Mouse (Mus musculus): ENCODE results near the gene Churc1. TPM values are rescaled to one million over a fixed set of nuclear protein-coding genes. Genes with fewer than 3 reads are reported as not detected.

Gene Churc1
- total and polyA plus RNA-seq, 3 experiments = 76.2 to 96.7 (median 87.3) TPM

DNA sequence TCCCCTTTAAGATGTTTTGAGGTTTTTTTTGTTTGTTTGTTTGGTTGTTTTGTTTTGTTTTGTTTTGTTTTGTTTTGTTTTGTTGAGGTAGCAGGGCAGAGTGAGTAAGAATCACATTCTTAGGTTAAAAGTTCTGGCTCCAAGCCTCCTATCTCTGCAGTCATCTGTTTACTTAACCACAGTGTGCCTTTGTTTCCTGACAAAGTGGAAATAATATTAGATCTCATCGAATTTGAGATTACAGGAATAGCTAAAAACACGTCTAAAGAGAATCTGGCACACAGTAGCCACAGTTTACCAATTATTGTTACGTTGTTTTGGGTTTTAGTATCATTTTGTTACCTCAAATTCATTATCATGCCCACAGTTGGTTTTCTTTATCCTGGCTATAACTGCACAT, 9.3 kb downstream of the Churc1 start:
- Histone ChIP-seq H3K4me1 (ENCODE audit: control insufficient read depth, insufficient read depth, low read length) (no peaks in the 10 kb centered on the region; the same call in 1 of the 2 replicates), H3K4me3 (no peak overlapping the region), H3K27ac (no peak overlapping the region), H3K79me2 (replicated peaks; ENCODE audit: control insufficient read depth, insufficient read depth, low read length) (no peaks in the 10 kb centered on the region; the same call in 1 of the 2 replicates), H3K27me3 (ENCODE audit: control insufficient read depth, insufficient read depth, low read length) (no peaks in the 10 kb centered on the region), H3K36me3 (ENCODE audit: control insufficient read depth, insufficient read depth, low read length) (peaks cover 4% of the 10 kb centered on the region), H3K9ac (ENCODE audit: low read depth, low read length) (no peak overlapping the region)
- intact Hi-C loops (cut with DNase I) = no loop called here
- DNase-seq = no peak
- 51% methylated on average over 3 of the region's 3 CpGs for WGBS
- TF ChIP-seq POLR2A (IDR thresholded peaks at IDR 0.05; ENCODE audit: insufficient read depth, low read depth, low read length) (no peak), EP300 (IDR thresholded peaks at IDR 0.05; ENCODE audit: insufficient read depth, low read depth, low read length) (no peak), CTCF (IDR thresholded peaks at IDR 0.05) (no peak)

DNA sequence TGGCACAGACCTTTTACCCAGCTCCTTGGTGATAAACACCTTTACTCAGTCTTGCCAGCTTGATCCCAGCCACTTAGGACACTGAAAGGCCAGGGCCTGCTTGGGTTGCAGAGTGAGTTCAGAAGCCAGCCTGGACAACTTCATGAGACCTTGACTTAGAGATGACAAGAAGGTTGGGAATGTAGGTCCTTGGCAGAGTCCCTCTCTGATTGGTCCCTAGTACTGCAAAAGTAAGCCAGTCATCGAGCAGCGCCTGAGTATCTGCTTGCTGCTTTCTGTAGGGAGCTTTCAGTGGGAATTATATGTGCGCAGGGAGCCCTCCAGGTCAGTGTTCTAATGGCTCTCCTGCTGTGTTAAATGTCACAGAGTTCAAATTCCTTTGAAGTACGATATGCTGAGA, 9.8 kb downstream of the Churc1 start:
- no peaks in the 10 kb centered on the region; the same call in 1 of the 2 replicates for H3K4me1 ChIP-seq (ENCODE audit: control insufficient read depth, insufficient read depth, low read length)

GRCm38 (mm10) chr12:76776898-76777297, 11.6 kb downstream of the Churc1 start:
- 65% methylated on average over 5 of the region's 5 CpGs for WGBS
- Histone ChIP-seq H3K36me3 (ENCODE audit: control insufficient read depth, insufficient read depth, low read length) (peaks cover 4% of the 10 kb centered on the region), H3K4me3 (no peak overlapping the region), H3K27ac (no peak overlapping the region), H3K9ac (ENCODE audit: low read depth, low read length) (no peak overlapping the region), H3K4me1 (ENCODE audit: control insufficient read depth, insufficient read depth, low read length) (no peaks in the 10 kb centered on the region; the same call in 1 of the 2 replicates), H3K79me2 (replicated peaks; ENCODE audit: control insufficient read depth, insufficient read depth, low read length) (no peaks in the 10 kb centered on the region; the same call in 1 of the 2 replicates), H3K27me3 (ENCODE audit: control insufficient read depth, insufficient read depth, low read length) (no peaks in the 10 kb centered on the region)
- TF ChIP-seq CTCF (IDR thresholded peaks at IDR 0.05) = no peak
- TF ChIP-seq POLR2A (IDR thresholded peaks at IDR 0.05; ENCODE audit: insufficient read depth, low read depth, low read length) = no peak
- no peak for TF ChIP-seq EP300 (IDR thresholded peaks at IDR 0.05; ENCODE audit: insufficient read depth, low read depth, low read length)
- intact Hi-C loops (cut with DNase I) = no loop called here
- DNase-seq = no peak

More for the DNA sequence above, 9.8 kb downstream of the Churc1 start:
- no peak for DNase-seq
- Histone ChIP-seq H3K9ac (ENCODE audit: low read depth, low read length) (no peak overlapping the region), H3K4me3 (no peak overlapping the region), H3K79me2 (replicated peaks; ENCODE audit: control insufficient read depth, insufficient read depth, low read length) (no peaks in the 10 kb centered on the region; the same call in 1 of the 2 replicates), H3K27ac (no peak overlapping the region), H3K36me3 (ENCODE audit: control insufficient read depth, insufficient read depth, low read length) (peaks cover 4% of the 10 kb centered on the region), H3K27me3 (ENCODE audit: control insufficient read depth, insufficient read depth, low read length) (no peaks in the 10 kb centered on the region)
- 62% methylated on average over 4 of the region's 4 CpGs for WGBS
- TF ChIP-seq POLR2A (IDR thresholded peaks at IDR 0.05; ENCODE audit: insufficient read depth, low read depth, low read length) (no peak), CTCF (IDR thresholded peaks at IDR 0.05) (no peak), EP300 (IDR thresholded peaks at IDR 0.05; ENCODE audit: insufficient read depth, low read depth, low read length) (no peak)
- intact Hi-C loops (cut with DNase I) = no loop called here

DNA sequence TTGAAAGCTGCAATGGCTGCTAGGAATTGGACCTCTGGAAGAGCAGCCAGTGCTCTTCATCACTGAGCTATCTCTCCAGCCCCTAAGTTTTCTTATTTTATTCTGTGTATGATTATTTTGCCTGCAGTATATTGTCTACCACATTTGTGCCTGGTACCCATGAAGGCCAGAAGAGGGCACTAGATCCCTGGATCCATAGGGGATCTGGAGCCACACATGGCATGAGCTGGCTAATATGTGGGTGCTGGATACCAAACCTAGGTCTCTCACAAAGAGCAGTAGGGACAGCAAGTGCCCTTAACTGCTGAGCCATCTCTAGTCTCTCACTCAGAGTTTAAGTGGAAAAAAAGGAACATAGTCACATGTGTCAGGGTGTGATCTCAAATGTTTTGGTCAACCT, 12.5 kb downstream of the Churc1 start:
- DNase-seq = no peak
- Histone ChIP-seq H3K9ac (ENCODE audit: low read depth, low read length) (no peak overlapping the region), H3K4me1 (ENCODE audit: control insufficient read depth, insufficient read depth, low read length) (no peaks in the 10 kb centered on the region; the same call in 1 of the 2 replicates), H3K79me2 (replicated peaks; ENCODE audit: control insufficient read depth, insufficient read depth, low read length) (no peaks in the 10 kb centered on the region; the same call in 1 of the 2 replicates), H3K27ac (no peak overlapping the region), H3K36me3 (ENCODE audit: control insufficient read depth, insufficient read depth, low read length) (peaks cover 4% of the 10 kb centered on the region), H3K4me3 (no peak overlapping the region), H3K27me3 (ENCODE audit: control insufficient read depth, insufficient read depth, low read length) (no peaks in the 10 kb centered on the region)
- intact Hi-C loops (cut with DNase I) = no loop called here
- TF ChIP-seq CTCF (IDR thresholded peaks at IDR 0.05) (peak; percentile 35), POLR2A (IDR thresholded peaks at IDR 0.05; ENCODE audit: insufficient read depth, low read depth, low read length) (no peak)

DNA sequence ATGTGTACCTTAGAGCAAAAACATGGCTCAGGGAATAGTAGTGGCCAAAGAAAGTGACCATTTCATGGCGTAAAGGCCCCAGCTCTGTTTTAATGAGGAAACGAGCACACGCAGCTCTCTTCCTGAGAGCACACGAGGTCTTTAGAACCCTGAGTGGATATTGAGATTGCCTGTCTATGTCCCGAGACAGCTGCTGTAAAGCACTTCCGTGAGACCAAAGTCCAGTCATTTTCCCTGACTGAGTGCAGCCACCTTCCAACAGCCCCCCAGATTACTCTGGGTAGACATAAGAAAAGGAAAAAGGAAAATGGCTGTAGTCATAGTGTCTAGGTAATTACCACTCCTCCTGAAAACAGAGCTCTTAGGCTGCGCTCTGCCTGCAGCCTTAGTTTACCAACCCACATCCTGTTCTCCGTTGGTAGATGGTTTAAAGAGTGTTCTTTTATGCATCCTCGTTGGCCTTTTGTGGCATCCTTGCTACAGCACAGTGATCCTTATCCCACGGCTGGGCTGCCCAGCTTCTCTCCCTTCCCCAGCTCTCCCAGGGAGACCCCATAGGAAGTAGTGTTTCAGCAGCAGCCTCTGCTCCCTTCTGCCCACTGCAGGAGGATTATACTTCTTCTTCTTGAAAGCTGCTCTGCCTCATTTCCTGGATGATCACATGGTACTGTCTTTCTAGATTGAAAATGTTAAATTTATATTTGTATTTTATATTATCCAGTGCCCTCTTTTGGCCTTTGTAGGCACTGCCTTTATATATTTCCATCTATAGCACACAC, 13.2 kb downstream of the Churc1 start:
- no peak overlapping the region for H3K27ac ChIP-seq
- no peaks in the 10 kb centered on the region; the same call in 1 of the 2 replicates for H3K4me1 ChIP-seq (ENCODE audit: control insufficient read depth, insufficient read depth, low read length)
- H3K27me3 ChIP-seq (ENCODE audit: control insufficient read depth, insufficient read depth, low read length) = no peaks in the 10 kb centered on the region
- intact Hi-C loops (cut with DNase I) = no loop called here
- H3K79me2 ChIP-seq (replicated peaks; ENCODE audit: control insufficient read depth, insufficient read depth, low read length) = no peaks in the 10 kb centered on the region
- no peak overlapping the region for H3K4me3 ChIP-seq
- no peak for DNase-seq
- H3K36me3 ChIP-seq (ENCODE audit: control insufficient read depth, insufficient read depth, low read length) = peaks cover 6% of the 10 kb centered on the region
- TF ChIP-seq POLR2A (IDR thresholded peaks at IDR 0.05; ENCODE audit: insufficient read depth, low read depth, low read length) = no peak
- no peak for TF ChIP-seq CTCF (IDR thresholded peaks at IDR 0.05)
- TF ChIP-seq EP300 (IDR thresholded peaks at IDR 0.05; ENCODE audit: insufficient read depth, low read depth, low read length) = no peak
- H3K9ac ChIP-seq (ENCODE audit: low read depth, low read length) = no peak overlapping the region
- WGBS = 84% methylated on average over 10 of the region's 10 CpGs

- no peak overlapping the region for H3K9ac ChIP-seq (ENCODE audit: low read depth, low read length)
- 88% methylated on average over 5 of the region's 5 CpGs for WGBS
- TF ChIP-seq POLR2A (IDR thresholded peaks at IDR 0.05; ENCODE audit: insufficient read depth, low read depth, low read length) = no peak
- no peak for TF ChIP-seq CTCF (IDR thresholded peaks at IDR 0.05)
- TF ChIP-seq EP300 (IDR thresholded peaks at IDR 0.05; ENCODE audit: insufficient read depth, low read depth, low read length) = no peak
- no peaks in the 10 kb centered on the region for H3K79me2 ChIP-seq (replicated peaks; ENCODE audit: control insufficient read depth, insufficient read depth, low read length)
- intact Hi-C loops (cut with DNase I) = no loop called here
- no peaks in the 10 kb centered on the region for H3K27me3 ChIP-seq (ENCODE audit: control insufficient read depth, insufficient read depth, low read length)
- H3K4me1 ChIP-seq (ENCODE audit: control insufficient read depth, insufficient read depth, low read length) = peaks cover 3% of the 10 kb centered on the region; the same call in 1 of the 2 replicates
- peaks cover 2% of the 10 kb centered on the region for H3K36me3 ChIP-seq (ENCODE audit: control insufficient read depth, insufficient read depth, low read length)
- H3K27ac ChIP-seq = no peak overlapping the region
- no peak for DNase-seq
- H3K4me3 ChIP-seq = no peak overlapping the region
These were observed 14.6 kb downstream of the Churc1 start for GRCm38 (mm10) chr12:76779951-76780350.
